Mouse (Mus musculus) layer of hippocampus, postnatal 25 days (tissue): ENCODE results near the gene Atp23. TPM values are rescaled to one million over a fixed set of nuclear protein-coding genes. Genes with fewer than 3 reads are reported as not detected.

ENCODE experiments used
- DNase-seq, 2 experiments: peaks; one replicate each; pipeline ENCODE4 v3.0.0; 2022; ENCODE audit warnings: mixed read lengths in 2 of 2, low spot score in 1 of 2; ENCODE audit errors: extremely low spot score in 1 of 2
- total RNA-seq, 2 experiments: library from RNA; stranded (reverse); gene quantifications; 2 replicates each; pipeline ENCODE4 v1.2.3; 2021

Gene Atp23
- total RNA-seq, 2 experiments from 2014 or later: 8.4 to 9.6 TPM

- no peak for DNase-seq
These were observed 13.1 kb upstream of the Atp23 start for GRCm38 (mm10) chr10:126914288-126914687.

- no peak for DNase-seq
These were observed 10.3 kb upstream of the Atp23 start for GRCm38 (mm10) chr10:126911479-126911878.

GRCm38 (mm10) chr10:126906811-126907210, 5.7 kb upstream of the Atp23 start:
- DNase-seq: no peak

GRCm38 (mm10) chr10:126905650-126906075, 4.5 kb upstream of the Atp23 start:
- DNase-seq: peak; percentile 70 to 87

GRCm38 (mm10) chr10:126905086-126905485, 3.9 kb upstream of the Atp23 start:
- no peak for DNase-seq

GRCm38 (mm10) chr10:126904221-126904620, 3.1 kb upstream of the Atp23 start:
- DNase-seq: no peak

- no peak for DNase-seq
These were observed 311 bp upstream of the Atp23 start for GRCm38 (mm10) chr10:126901488-126901843.

GRCm38 (mm10) chr10:126895891-126896290, 5.3 kb downstream of the Atp23 start:
- DNase-seq: no peak

GRCm38 (mm10) chr10:126894061-126894460, 7.1 kb downstream of the Atp23 start:
- DNase-seq: no peak

GRCm38 (mm10) chr10:126893145-126893544, 8.0 kb downstream of the Atp23 start:
- no peak for DNase-seq

- no peak for DNase-seq
These were observed 27.4 kb downstream of the Atp23 start for GRCm38 (mm10) chr10:126873755-126874154.

GRCm38 (mm10) chr10:126872256-126872655, 28.9 kb downstream of the Atp23 start:
- no peak for DNase-seq

GRCm38 (mm10) chr10:126869372-126870318, 31.5 kb downstream of the Atp23 start:
- peak; percentile 81 to 94 for DNase-seq

- no peak for DNase-seq
These were observed 35.9 kb downstream of the Atp23 start for GRCm38 (mm10) chr10:126865284-126865683.

- no peak for DNase-seq
These were observed 39.0 kb downstream of the Atp23 start for GRCm38 (mm10) chr10:126862193-126862592.

- peak in 1 of 2 experiments; percentile 73 for DNase-seq
These were observed 47.9 kb downstream of the Atp23 start for GRCm38 (mm10) chr10:126853286-126853685.

GRCm38 (mm10) chr10:126845309-126845911, 55.7 kb downstream of the Atp23 start:
- peak; percentile 24 to 30 for DNase-seq

GRCm38 (mm10) chr10:126844689-126845088, 56.5 kb downstream of the Atp23 start:
- peak; percentile 54 to 70 for DNase-seq

- no peak for DNase-seq
These were observed 60.9 kb downstream of the Atp23 start for GRCm38 (mm10) chr10:126840266-126840665.

- peak in 1 of 2 experiments; percentile 63 for DNase-seq
These were observed 68.1 kb downstream of the Atp23 start for GRCm38 (mm10) chr10:126833006-126833405.

GRCm38 (mm10) chr10:126831329-126831728, 69.8 kb downstream of the Atp23 start:
- DNase-seq: no peak

GRCm38 (mm10) chr10:126828618-126829017, 72.5 kb downstream of the Atp23 start:
- no peak for DNase-seq
